Mouse (Mus musculus) left cerebral cortex, adult 18-20 months (tissue): ENCODE measurements at regions not wholly inside any gene's neighbourhood (a gene's known extent, or its start where the extent isn't known, plus 50 kb on each side); places are given as distances from the start of the nearest gene placed in this dataset.

Experiments
- microRNA-seq, 2 experiments: library from miRNA; unstranded; fragments of <30 nt; microRNA quantifications; one replicate each; pipeline ENCODE4 v1.2.0; 2021

Small RNA genes in the stretch of these regions (microRNA-seq; reads per million reads assigned to microRNA genes)
- 0 reads per million in 2 experiments for gene Gm24933
